Mouse (Mus musculus): Measurements from ENCODE around the gene Rad51ap1. TPM values are rescaled to one million over a fixed set of nuclear protein-coding genes. Genes with fewer than 3 reads are reported as not detected.

Rad51ap1 gene
- polyA plus RNA-seq, 1 experiment from 2014 or later: 42.5 TPM

- Histone ChIP-seq H3K4me3 (peak overlapping the region; percentile 76), H3K9ac (no peak overlapping the region), H3K4me1 (replicated peaks) (peaks cover 27% of the 10 kb centered on the region), H3K27ac (ENCODE audit: poor library complexity, severe bottlenecking) (no peak overlapping the region), H3K4me2 (peak overlapping the region; percentile 98), H3K36me3 (peaks cover 20% of the 10 kb centered on the region), H3K27me3 (replicated peaks) (no peaks in the 10 kb centered on the region), H3K9me3 (replicated peaks) (no peaks in the 10 kb centered on the region)
- WGBS: 78% methylated on average over 2 of the region's 2 CpGs
- ATAC-seq (ENCODE audit: insufficient number of reproducible peaks, low FRiP score): no peak
Measured at GRCm38 (mm10) chr6:126938047-126938446, 1.3 kb downstream of the Rad51ap1 start.

DNA sequence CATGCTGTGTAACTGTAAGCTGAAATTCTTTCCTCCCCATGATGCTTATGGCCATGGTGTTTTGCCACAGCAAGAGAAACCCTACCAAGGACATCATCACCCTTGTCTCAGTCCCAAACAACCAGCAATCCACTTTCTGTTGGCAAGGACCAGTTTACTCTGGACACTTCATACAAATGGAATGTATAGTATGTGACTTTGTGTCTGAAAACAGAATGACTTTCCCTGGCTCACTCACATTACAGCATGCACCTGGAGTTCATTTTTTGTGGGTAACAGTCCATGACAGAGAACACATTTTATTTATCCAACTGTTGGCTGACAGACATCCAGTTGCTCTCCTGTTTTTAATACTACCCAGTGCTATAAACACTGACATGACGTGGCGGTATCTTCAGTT lies 6.5 kb downstream of the Rad51ap1 start:
- Histone ChIP-seq H3K9me3 (replicated peaks) (no peaks in the 10 kb centered on the region), H3K27me3 (replicated peaks) (no peaks in the 10 kb centered on the region), H3K27ac (ENCODE audit: poor library complexity, severe bottlenecking) (no peak overlapping the region), H3K4me3 (no peak overlapping the region), H3K4me2 (no peak overlapping the region), H3K4me1 (replicated peaks) (peaks cover 6% of the 10 kb centered on the region; the same call in 1 of the 2 replicates), H3K9ac (no peak overlapping the region), H3K36me3 (peaks cover 56% of the 10 kb centered on the region)
- ATAC-seq (ENCODE audit: insufficient number of reproducible peaks, low FRiP score): no peak
- WGBS: 93% methylated on average over 2 of the region's 2 CpGs

GRCm38 (mm10) chr6:126921111-126921881 lies 18.1 kb downstream of the Rad51ap1 start, which contains the start of gene Dyrk4:
Dyrk4 (minus strand) TSS chr6:126921839.
- H3K27ac ChIP-seq (ENCODE audit: poor library complexity, severe bottlenecking): no peak within 1 kb of the TSS
- H3K4me3 ChIP-seq: peak within 1 kb of the TSS; percentile 38
- H3K4me2 ChIP-seq: peak within 1 kb of the TSS; percentile 62
- H3K9ac ChIP-seq: 0 out of 2 replicates have a peak within 1 kb of the TSS, but pooled peaks have one; percentile 44
- H3K27me3 ChIP-seq (replicated peaks): no peaks in the 10 kb centered on the region; the same call in 1 of the 2 replicates
- 7% methylated on average over 21 of the region's 21 CpGs for WGBS
- ATAC-seq (ENCODE audit: insufficient number of reproducible peaks, low FRiP score): peak; percentile 36; the same call in 1 of the 2 replicates
- H3K4me1 ChIP-seq (replicated peaks): peaks cover 4% of the 10 kb centered on the region; the same call in 1 of the 2 replicates
- H3K36me3 ChIP-seq: peaks cover 39% of the 10 kb centered on the region
- H3K9me3 ChIP-seq (replicated peaks): no peaks in the 10 kb centered on the region

DNA sequence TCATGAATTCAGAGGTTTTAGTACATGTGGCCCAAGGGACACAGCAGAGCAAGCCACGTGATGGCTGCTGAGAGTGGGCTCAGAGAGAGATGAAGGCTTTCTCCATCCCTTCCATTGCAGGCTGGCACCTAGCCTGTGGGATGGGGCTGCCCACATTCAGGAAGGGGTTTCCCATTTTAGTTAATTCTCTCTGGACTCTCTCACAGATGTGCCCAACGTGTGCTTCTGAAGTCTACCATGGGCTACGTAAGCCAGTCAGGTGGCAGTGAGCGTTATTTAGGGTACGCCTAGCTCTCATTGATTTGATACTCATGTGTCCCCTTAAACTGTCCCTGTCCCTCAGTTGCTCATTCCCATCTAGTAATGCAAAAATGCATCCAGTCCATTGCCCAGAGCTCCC lies 24.5 kb downstream of the Rad51ap1 start:
- H3K4me3 ChIP-seq: no peak overlapping the region
- no peaks in the 10 kb centered on the region for H3K36me3 ChIP-seq
- H3K4me1 ChIP-seq (replicated peaks): no peaks in the 10 kb centered on the region
- WGBS: 79% methylated on average over 5 of the region's 5 CpGs
- H3K9ac ChIP-seq: no peak overlapping the region
- no peak overlapping the region for H3K4me2 ChIP-seq
- no peak for ATAC-seq (ENCODE audit: insufficient number of reproducible peaks, low FRiP score)
- no peaks in the 10 kb centered on the region; the same call in 1 of the 2 replicates for H3K27me3 ChIP-seq (replicated peaks)
- no peak overlapping the region for H3K27ac ChIP-seq (ENCODE audit: poor library complexity, severe bottlenecking)
- H3K9me3 ChIP-seq (replicated peaks): no peaks in the 10 kb centered on the region

DNA sequence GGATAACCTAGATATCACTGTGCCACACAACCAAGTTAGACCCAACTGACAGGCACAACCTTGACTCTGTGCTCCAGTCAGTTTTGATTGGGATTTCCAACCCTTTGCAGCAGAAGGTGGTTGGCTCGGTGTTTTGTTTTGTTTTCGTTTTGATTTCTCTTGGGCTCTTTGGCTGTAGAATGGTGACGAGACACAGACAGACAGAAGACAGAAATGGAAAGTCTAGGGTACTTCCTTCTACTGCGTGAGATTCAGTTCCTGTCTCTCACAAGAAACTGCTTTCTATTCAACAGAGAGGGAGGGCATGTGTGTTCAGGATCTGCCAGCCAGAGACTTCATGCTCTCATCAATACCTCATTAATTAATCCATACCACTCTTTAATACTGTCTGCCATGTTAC lies 28.7 kb downstream of the Rad51ap1 start:
- H3K36me3 ChIP-seq: no peaks in the 10 kb centered on the region
- H3K9me3 ChIP-seq (replicated peaks): no peaks in the 10 kb centered on the region
- H3K9ac ChIP-seq: no peak overlapping the region
- H3K4me2 ChIP-seq: no peak overlapping the region
- no peaks in the 10 kb centered on the region for H3K4me1 ChIP-seq (replicated peaks)
- no peaks in the 10 kb centered on the region for H3K27me3 ChIP-seq (replicated peaks)
- WGBS: 49% methylated on average over 4 of the region's 4 CpGs
- no peak overlapping the region for H3K4me3 ChIP-seq
- ATAC-seq (ENCODE audit: insufficient number of reproducible peaks, low FRiP score): no peak
- no peak overlapping the region for H3K27ac ChIP-seq (ENCODE audit: poor library complexity, severe bottlenecking)

GRCm38 (mm10) chr6:126907876-126908275 lies 31.5 kb downstream of the Rad51ap1 start:
- Histone ChIP-seq H3K27ac (ENCODE audit: poor library complexity, severe bottlenecking) (no peak overlapping the region), H3K4me2 (no peak overlapping the region), H3K36me3 (no peaks in the 10 kb centered on the region), H3K27me3 (replicated peaks) (no peaks in the 10 kb centered on the region), H3K9ac (no peak overlapping the region), H3K4me1 (replicated peaks) (no peaks in the 10 kb centered on the region), H3K4me3 (no peak overlapping the region), H3K9me3 (replicated peaks) (no peaks in the 10 kb centered on the region)
- WGBS: 50% methylated on average over 3 of the region's 3 CpGs
- no peak for ATAC-seq (ENCODE audit: insufficient number of reproducible peaks, low FRiP score)

- no peak overlapping the region for H3K9ac ChIP-seq
- WGBS: 69% methylated on average over 4 of the region's 5 CpGs
- H3K27ac ChIP-seq (ENCODE audit: poor library complexity, severe bottlenecking): no peak overlapping the region
- no peak for ATAC-seq (ENCODE audit: insufficient number of reproducible peaks, low FRiP score)
- no peaks in the 10 kb centered on the region for H3K27me3 ChIP-seq (replicated peaks)
- no peaks in the 10 kb centered on the region for H3K9me3 ChIP-seq (replicated peaks)
- H3K4me3 ChIP-seq: no peak overlapping the region
- no peaks in the 10 kb centered on the region for H3K36me3 ChIP-seq
- H3K4me2 ChIP-seq: no peak overlapping the region
- no peaks in the 10 kb centered on the region for H3K4me1 ChIP-seq (replicated peaks)
Measured at GRCm38 (mm10) chr6:126907378-126907777, 32.0 kb downstream of the Rad51ap1 start.

DNA sequence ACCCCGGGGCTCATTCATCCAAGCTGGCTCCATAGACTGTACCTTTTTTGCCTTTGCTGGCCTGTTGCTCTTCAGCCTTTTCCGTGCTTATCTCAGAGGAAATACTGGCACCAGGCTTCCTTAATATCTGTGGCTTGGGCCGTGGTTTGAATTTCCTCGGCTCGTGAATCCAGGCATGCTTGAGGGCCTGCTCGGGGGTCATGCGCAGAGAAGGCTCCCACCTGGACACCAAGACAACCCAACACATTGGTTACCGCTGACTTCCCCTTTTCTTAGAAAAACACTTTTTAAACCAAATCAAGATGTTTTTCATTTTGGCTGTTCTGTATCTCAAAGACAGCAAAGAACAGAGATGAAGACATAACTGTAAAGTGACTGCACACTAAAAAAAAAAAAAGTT lies 62.3 kb downstream of the Rad51ap1 start:
- H3K36me3 ChIP-seq: no peaks in the 10 kb centered on the region
- H3K4me2 ChIP-seq: no peak overlapping the region
- H3K9ac ChIP-seq: no peak overlapping the region
- peaks cover 9% of the 10 kb centered on the region; the same call in 1 of the 2 replicates for H3K27me3 ChIP-seq (replicated peaks)
- H3K27ac ChIP-seq (ENCODE audit: poor library complexity, severe bottlenecking): no peak overlapping the region
- H3K9me3 ChIP-seq (replicated peaks): no peaks in the 10 kb centered on the region
- H3K4me3 ChIP-seq: no peak overlapping the region
- WGBS: 61% methylated on average over 8 of the region's 8 CpGs
- ATAC-seq (ENCODE audit: insufficient number of reproducible peaks, low FRiP score): no peak
- no peaks in the 10 kb centered on the region for H3K4me1 ChIP-seq (replicated peaks)

Other genes starting within 250 kb of the Rad51ap1 start
- 2.0 and 2.5 TPM in 2 replicates for gene Kcna6, start 198.9 kb downstream of the Rad51ap1 start, polyA plus RNA-seq (2016; fragmentation: Nextera tagmentation; extraction: Ambion mirVana)
- 346 and 353 TPM in 2 replicates for gene Ndufa9, start 90.5 kb downstream of the Rad51ap1 start, polyA plus RNA-seq (2016; fragmentation: Nextera tagmentation; extraction: Ambion mirVana)
- gene Akap3, start 86.5 kb downstream of the Rad51ap1 start, polyA plus RNA-seq (2016; fragmentation: Nextera tagmentation; extraction: Ambion mirVana): not detected in 2 replicates
- 0.17 TPM in 1 of 2 replicates, not detected in the other for gene Dyrk4, start 17.7 kb downstream of the Rad51ap1 start, polyA plus RNA-seq (2016; fragmentation: Nextera tagmentation; extraction: Ambion mirVana)
- gene D6Wsu163e, start 375 bp upstream of the Rad51ap1 start, polyA plus RNA-seq (2016; fragmentation: Nextera tagmentation; extraction: Ambion mirVana): 12.6 and 13.2 TPM in 2 replicates
- gene Fgf6, start 76.0 kb upstream of the Rad51ap1 start, polyA plus RNA-seq (2016; fragmentation: Nextera tagmentation; extraction: Ambion mirVana): 0.06 and 0.13 TPM in 2 replicates
- gene Fgf23, start 133.3 kb upstream of the Rad51ap1 start, polyA plus RNA-seq (2016; fragmentation: Nextera tagmentation; extraction: Ambion mirVana): 0.27 and 0.40 TPM in 2 replicates
- gene Tigar, start 170.0 kb upstream of the Rad51ap1 start, polyA plus RNA-seq (2016; fragmentation: Nextera tagmentation; extraction: Ambion mirVana): 9.1 and 9.2 TPM in 2 replicates
- gene Ccnd2, start 212.6 kb upstream of the Rad51ap1 start, polyA plus RNA-seq (2016; fragmentation: Nextera tagmentation; extraction: Ambion mirVana): 650 and 669 TPM in 2 replicates

Measured in heart, embryonic 12.5 days (tissue).